Mouse (Mus musculus): ENCODE data around the gene Bbc3. TPM values are rescaled to one million over a fixed set of nuclear protein-coding genes. Genes with fewer than 3 reads are reported as not detected.
"Not testable (repeated sequence)": the region's sequence is repeated elsewhere in the genome, so short reads cannot be mapped to it uniquely, and the experiment has no call there.

The Bbc3 gene
- total RNA-seq (2012; rRNA removed) (33.2 and 61.7 TPM in 2 replicates), total RNA-seq (2014; rRNA removed) (23.2 and 25.4 TPM in 2 replicates), polyA plus RNA-seq (2012; ENCODE audit: insufficient read length, low read depth) (22.2 and 23.3 TPM in 2 replicates)

- DNase-seq (ENCODE audit: extremely low read depth); H3K27me3 ChIP-seq (replicated peaks); H3K36me3 ChIP-seq (replicated peaks in 1 of 2; ENCODE audit: control insufficient read depth in 1 of 2, insufficient read depth in 1 of 2, low read length in 1 of 2); dilution Hi-C loops (cut with MboI; ENCODE audit: extremely low pct_ligation_motif_present, extremely low pct_unique_long_range_greater_than_20kb, low sequenced_read_pairs); in situ Hi-C loops (cut with MboI; ENCODE audit: low pct_ligation_motif_present, low pct_unique_long_range_greater_than_20kb, low sequenced_read_pairs); H3K9me3 ChIP-seq (replicated peaks; ENCODE audit: low read length): not testable (repeated sequence)
- Histone ChIP-seq H3K79me2 (replicated peaks; ENCODE audit: control insufficient read depth, extremely low read depth, insufficient read depth, poor library complexity, severe bottlenecking) (peaks cover 28% of the 10 kb centered on the region), H3K4me1 (ENCODE audit: control insufficient read depth in 1 of 2, insufficient read depth in 2 of 2) (peaks cover 5 to 37% of the 10 kb centered on the region in 2 experiments; a peak in 3 of 4 replicates), H3K4me3 (replicated peaks in 1 of 3; ENCODE audit: low read depth in 2 of 3, low read length in 2 of 3, poor library complexity in 1 of 3) (peak within 1 kb of the TSS; percentile 47 to 99 (median 58)), H3K27ac (ENCODE audit: insufficient read depth, low read depth) (peak within 1 kb of the TSS; percentile 99), H3K4me2 (ENCODE audit: insufficient read depth, low read depth, poor library complexity, severe bottlenecking) (peak within 1 kb of the TSS; percentile 37), H3K9ac (ENCODE audit: insufficient read depth, low read depth) (peak within 1 kb of the TSS; percentile 42)
These were observed at the start of gene Bbc3 for GRCm38 (mm10) chr7:16308093-16308492. Gene Bbc3 (plus strand): TSS chr7:16308393.

- in situ Hi-C loops (cut with MboI; ENCODE audit: low pct_ligation_motif_present, low pct_unique_long_range_greater_than_20kb, low sequenced_read_pairs), result loop anchor here (10.0 to 25.0 kb wide), 2 partner anchors 64 to 197 kb away; partner anchors contain the start of gene Zfp541
- Histone ChIP-seq H3K9me3 (replicated peaks; ENCODE audit: low read length) (no peaks in the 10 kb centered on the region), H3K9ac (ENCODE audit: insufficient read depth, low read depth) (no peak within 1 kb of the TSS), H3K4me1 (ENCODE audit: control insufficient read depth in 1 of 2, insufficient read depth in 2 of 2) (peaks cover 4 to 24% of the 10 kb centered on the region in 2 experiments; a peak in 3 of 4 replicates), H3K79me2 (replicated peaks; ENCODE audit: control insufficient read depth, extremely low read depth, insufficient read depth, poor library complexity, severe bottlenecking) (no peaks in the 10 kb centered on the region), H3K4me3 (replicated peaks in 1 of 3; ENCODE audit: low read depth in 2 of 3, low read length in 2 of 3, poor library complexity in 1 of 3) (no peak within 1 kb of the TSS), H3K27me3 (replicated peaks) (no peaks in the 10 kb centered on the region), H3K36me3 (replicated peaks in 1 of 2; ENCODE audit: control insufficient read depth in 1 of 2, insufficient read depth in 1 of 2, low read length in 1 of 2) (no peaks in the 10 kb centered on the region), H3K4me2 (ENCODE audit: insufficient read depth, low read depth, poor library complexity, severe bottlenecking) (no peak within 1 kb of the TSS), H3K27ac (ENCODE audit: insufficient read depth, low read depth) (no peak within 1 kb of the TSS)
- dilution Hi-C loops (cut with MboI; ENCODE audit: extremely low pct_ligation_motif_present, extremely low pct_unique_long_range_greater_than_20kb, low sequenced_read_pairs), result no loop called here
- no peak for DNase-seq (ENCODE audit: extremely low read depth)
- TF ChIP-seq POLR2AphosphoS2 (IDR thresholded peaks at IDR 0.05; ENCODE audit: low read depth, low read length), result no peak
These were observed 49.0 kb upstream of the Bbc3 start, which contains the start of gene C5ar1 for GRCm38 (mm10) chr7:16259110-16259590. Gene C5ar1 (minus strand): TSS chr7:16259540.

- Histone ChIP-seq H3K79me2 (replicated peaks; ENCODE audit: control insufficient read depth, extremely low read depth, insufficient read depth, poor library complexity, severe bottlenecking) (no peaks in the 10 kb centered on the region), H3K4me2 (ENCODE audit: insufficient read depth, low read depth, poor library complexity, severe bottlenecking) (no peak overlapping the region), H3K4me3 (replicated peaks in 1 of 3; ENCODE audit: low read depth in 2 of 3, low read length in 2 of 3, poor library complexity in 1 of 3) (no peak overlapping the region), H3K27me3 (replicated peaks) (no peaks in the 10 kb centered on the region), H3K9me3 (replicated peaks; ENCODE audit: low read length) (no peaks in the 10 kb centered on the region), H3K27ac (ENCODE audit: insufficient read depth, low read depth) (no peak overlapping the region), H3K9ac (ENCODE audit: insufficient read depth, low read depth) (no peak overlapping the region), H3K36me3 (replicated peaks in 1 of 2; ENCODE audit: control insufficient read depth in 1 of 2, insufficient read depth in 1 of 2, low read length in 1 of 2) (no peaks in the 10 kb centered on the region), H3K4me1 (ENCODE audit: control insufficient read depth in 1 of 2, insufficient read depth in 2 of 2) (peaks cover 4 to 16% of the 10 kb centered on the region in 2 experiments; a peak in 3 of 4 replicates)
- no peak for DNase-seq (ENCODE audit: extremely low read depth)
- in situ Hi-C loops (cut with MboI; ENCODE audit: low pct_ligation_motif_present, low pct_unique_long_range_greater_than_20kb, low sequenced_read_pairs), result loop anchor here (25.0 kb wide), 1 partner anchor 199 kb away; the partner anchor contains the start of gene Zfp541
- TF ChIP-seq SIN3A (IDR thresholded peaks at IDR 0.05; ENCODE audit: low read length) (no peak), ZKSCAN1 (IDR thresholded peaks at IDR 0.05; ENCODE audit: borderline replicate concordance, low read depth, low read length) (no peak), UBTF (IDR thresholded peaks at IDR 0.05; ENCODE audit: low read depth, low read length) (no peak), USF2 (conservative IDR thresholded peaks at IDR 0.05; ENCODE audit: low read depth, low read length) (no peak), ELF1 (IDR thresholded peaks at IDR 0.05; ENCODE audit: low read depth, low read length) (no peak), SMC3 (IDR thresholded peaks at IDR 0.05; ENCODE audit: low read depth, low read length) (no peak), PAX5 (IDR thresholded peaks at IDR 0.05; ENCODE audit: low read length) (no peak)
- dilution Hi-C loops (cut with MboI; ENCODE audit: extremely low pct_ligation_motif_present, extremely low pct_unique_long_range_greater_than_20kb, low sequenced_read_pairs), result no loop called here
These were observed 47.1 kb upstream of the Bbc3 start for GRCm38 (mm10) chr7:16261097-16261496.

All from CH12.LX (cell line).